Mouse (Mus musculus): ENCODE data around the gene Pdcd6ip. TPM values are rescaled to one million over a fixed set of nuclear protein-coding genes. Genes with fewer than 3 reads are reported as not detected.

The Pdcd6ip gene
- polyA plus RNA-seq, 1 experiment: 56.3 TPM

- TF ChIP-seq MAX (IDR thresholded peaks at IDR 0.05; ENCODE audit: low read depth): no peak
- no peak for TF ChIP-seq REST (IDR thresholded peaks at IDR 0.05; ENCODE audit: insufficient read depth, insufficient read length)
- TF ChIP-seq POLR2A (IDR thresholded peaks at IDR 0.05; ENCODE audit: insufficient read length, low read depth): no peak
- TF ChIP-seq E2F4 (IDR thresholded peaks at IDR 0.05; ENCODE audit: insufficient read depth): no peak
- TF ChIP-seq USF1 (IDR thresholded peaks at IDR 0.05; ENCODE audit: low read depth): no peak
- no peak for TF ChIP-seq SRF (IDR thresholded peaks at IDR 0.05; ENCODE audit: control insufficient read depth, insufficient read length, low read depth)
- TF ChIP-seq TCF3 (IDR thresholded peaks at IDR 0.05; ENCODE audit: insufficient read length, low read depth): no peak
- TF ChIP-seq CEBPB (IDR thresholded peaks at IDR 0.05; ENCODE audit: insufficient read depth, poor library complexity, severe bottlenecking): no peak
- TF ChIP-seq MYOG (IDR thresholded peaks at IDR 0.05; ENCODE audit: control insufficient read depth in 1 of 3, insufficient read depth in 1 of 3, insufficient read length in 2 of 3, low read depth in 2 of 3): no peak
- TF ChIP-seq TCF12 (IDR thresholded peaks at IDR 0.05; ENCODE audit: insufficient read depth, poor library complexity, severe bottlenecking): no peak
- TF ChIP-seq POLR2AphosphoS2 (IDR thresholded peaks at IDR 0.05; ENCODE audit: insufficient read length, low read depth): no peak
- TF ChIP-seq MYOD1 (IDR thresholded peaks at IDR 0.05; ENCODE audit: control insufficient read depth in 1 of 3, insufficient read length in 2 of 3, low read depth in 2 of 3): no peak
- Histone ChIP-seq H3K79me2 (ENCODE audit: control insufficient read depth, insufficient read depth) (no peaks in the 10 kb centered on the region), H3K27me3 (ENCODE audit: control insufficient read depth, insufficient read depth, insufficient read length) (no peaks in the 10 kb centered on the region), H3K36me3 (ENCODE audit: control insufficient read depth, insufficient read depth) (no peaks in the 10 kb centered on the region), H3K4me2 (ENCODE audit: low read depth) (no peak overlapping the region), H3K4me3 (no peak overlapping the region), H3ac (ENCODE audit: control insufficient read depth, insufficient read length) (no peak overlapping the region)
Observed at GRCm38 (mm10) chr9:113645837-113646169, 62.3 kb downstream of the Pdcd6ip start.

DNA sequence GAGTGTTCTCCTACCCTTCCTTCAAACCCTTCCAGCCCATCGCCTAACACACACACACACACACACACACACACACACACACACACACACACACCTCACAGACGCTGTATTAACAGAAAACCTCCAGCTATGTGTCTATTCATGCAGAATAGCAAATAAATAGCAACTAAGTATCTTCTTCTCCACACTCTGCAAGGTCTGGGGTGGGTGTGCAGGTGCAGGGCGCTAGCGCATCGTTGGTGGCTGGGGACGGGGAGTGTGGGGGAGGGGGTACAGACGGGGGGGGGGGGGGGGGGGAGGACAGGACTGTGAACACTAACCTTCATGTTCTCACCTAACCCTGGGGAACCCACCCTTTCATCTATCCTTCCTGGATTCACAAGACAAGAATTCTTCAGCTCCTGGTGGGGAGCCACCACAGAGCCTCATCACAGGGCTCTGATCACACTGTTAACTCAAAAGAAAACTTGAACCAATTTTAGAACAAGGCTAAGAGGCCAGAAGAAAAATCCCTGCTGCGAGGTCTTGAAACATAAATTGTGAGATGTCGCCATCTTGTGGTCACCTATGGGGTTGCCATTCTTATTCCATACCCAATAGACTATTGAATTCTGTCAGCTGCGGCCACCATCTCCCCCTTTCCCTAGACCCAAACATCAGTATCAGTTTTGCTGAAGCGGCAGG lies 62.8 kb downstream of the Pdcd6ip start:
- TF ChIP-seq CEBPB (IDR thresholded peaks at IDR 0.05; ENCODE audit: insufficient read depth, poor library complexity, severe bottlenecking): no peak
- no peak for TF ChIP-seq TCF3 (IDR thresholded peaks at IDR 0.05; ENCODE audit: insufficient read length, low read depth)
- H3K27me3 ChIP-seq (ENCODE audit: control insufficient read depth, insufficient read depth, insufficient read length): no peaks in the 10 kb centered on the region
- H3ac ChIP-seq (ENCODE audit: control insufficient read depth, insufficient read length): no peak overlapping the region
- H3K79me2 ChIP-seq (ENCODE audit: control insufficient read depth, insufficient read depth): no peaks in the 10 kb centered on the region
- H3K4me2 ChIP-seq (ENCODE audit: low read depth): no peak overlapping the region
- H3K36me3 ChIP-seq (ENCODE audit: control insufficient read depth, insufficient read depth): no peaks in the 10 kb centered on the region
- H3K4me3 ChIP-seq: no peak overlapping the region

GRCm38 (mm10) chr9:113644701-113645100 lies 63.4 kb downstream of the Pdcd6ip start:
- Histone ChIP-seq H3K36me3 (ENCODE audit: control insufficient read depth, insufficient read depth) (no peaks in the 10 kb centered on the region), H3K79me2 (ENCODE audit: control insufficient read depth, insufficient read depth) (no peaks in the 10 kb centered on the region), H3ac (ENCODE audit: control insufficient read depth, insufficient read length) (no peak overlapping the region), H3K4me2 (ENCODE audit: low read depth) (no peak overlapping the region), H3K27me3 (ENCODE audit: control insufficient read depth, insufficient read depth, insufficient read length) (no peaks in the 10 kb centered on the region), H3K4me3 (no peak overlapping the region)
- TF ChIP-seq USF1 (IDR thresholded peaks at IDR 0.05; ENCODE audit: low read depth) (no peak), MYOD1 (IDR thresholded peaks at IDR 0.05; ENCODE audit: control insufficient read depth in 1 of 3, insufficient read length in 2 of 3, low read depth in 2 of 3) (no peak), MYOG (IDR thresholded peaks at IDR 0.05; ENCODE audit: control insufficient read depth in 1 of 3, insufficient read depth in 1 of 3, insufficient read length in 2 of 3, low read depth in 2 of 3) (no peak), TCF12 (IDR thresholded peaks at IDR 0.05; ENCODE audit: insufficient read depth, poor library complexity, severe bottlenecking) (no peak), POLR2A (IDR thresholded peaks at IDR 0.05; ENCODE audit: insufficient read length, low read depth) (no peak), MAX (IDR thresholded peaks at IDR 0.05; ENCODE audit: low read depth) (no peak), TCF3 (IDR thresholded peaks at IDR 0.05; ENCODE audit: insufficient read length, low read depth) (no peak), POLR2AphosphoS2 (IDR thresholded peaks at IDR 0.05; ENCODE audit: insufficient read length, low read depth) (no peak), E2F4 (IDR thresholded peaks at IDR 0.05; ENCODE audit: insufficient read depth) (no peak), SRF (IDR thresholded peaks at IDR 0.05; ENCODE audit: control insufficient read depth, insufficient read length, low read depth) (no peak), CEBPB (IDR thresholded peaks at IDR 0.05; ENCODE audit: insufficient read depth, poor library complexity, severe bottlenecking) (no peak), REST (IDR thresholded peaks at IDR 0.05; ENCODE audit: insufficient read depth, insufficient read length) (no peak)

GRCm38 (mm10) chr9:113644076-113644475 lies 64.0 kb downstream of the Pdcd6ip start:
- Histone ChIP-seq H3K27me3 (ENCODE audit: control insufficient read depth, insufficient read depth, insufficient read length) (no peaks in the 10 kb centered on the region), H3K4me3 (no peak overlapping the region), H3K4me2 (ENCODE audit: low read depth) (no peak overlapping the region), H3K79me2 (ENCODE audit: control insufficient read depth, insufficient read depth) (no peaks in the 10 kb centered on the region), H3ac (ENCODE audit: control insufficient read depth, insufficient read length) (no peak overlapping the region), H3K36me3 (ENCODE audit: control insufficient read depth, insufficient read depth) (no peaks in the 10 kb centered on the region)
- TF ChIP-seq CEBPB (IDR thresholded peaks at IDR 0.05; ENCODE audit: insufficient read depth, poor library complexity, severe bottlenecking) (no peak), POLR2A (IDR thresholded peaks at IDR 0.05; ENCODE audit: insufficient read length, low read depth) (no peak), REST (IDR thresholded peaks at IDR 0.05; ENCODE audit: insufficient read depth, insufficient read length) (no peak), POLR2AphosphoS2 (IDR thresholded peaks at IDR 0.05; ENCODE audit: insufficient read length, low read depth) (no peak), SRF (IDR thresholded peaks at IDR 0.05; ENCODE audit: control insufficient read depth, insufficient read length, low read depth) (no peak), TCF3 (IDR thresholded peaks at IDR 0.05; ENCODE audit: insufficient read length, low read depth) (no peak), E2F4 (IDR thresholded peaks at IDR 0.05; ENCODE audit: insufficient read depth) (no peak), MYOD1 (IDR thresholded peaks at IDR 0.05; ENCODE audit: control insufficient read depth in 1 of 3, insufficient read length in 2 of 3, low read depth in 2 of 3) (no peak), USF1 (IDR thresholded peaks at IDR 0.05; ENCODE audit: low read depth) (no peak), TCF12 (IDR thresholded peaks at IDR 0.05; ENCODE audit: insufficient read depth, poor library complexity, severe bottlenecking) (no peak), MAX (IDR thresholded peaks at IDR 0.05; ENCODE audit: low read depth) (no peak), MYOG (IDR thresholded peaks at IDR 0.05; ENCODE audit: control insufficient read depth in 1 of 3, insufficient read depth in 1 of 3, insufficient read length in 2 of 3, low read depth in 2 of 3) (no peak)

DNA sequence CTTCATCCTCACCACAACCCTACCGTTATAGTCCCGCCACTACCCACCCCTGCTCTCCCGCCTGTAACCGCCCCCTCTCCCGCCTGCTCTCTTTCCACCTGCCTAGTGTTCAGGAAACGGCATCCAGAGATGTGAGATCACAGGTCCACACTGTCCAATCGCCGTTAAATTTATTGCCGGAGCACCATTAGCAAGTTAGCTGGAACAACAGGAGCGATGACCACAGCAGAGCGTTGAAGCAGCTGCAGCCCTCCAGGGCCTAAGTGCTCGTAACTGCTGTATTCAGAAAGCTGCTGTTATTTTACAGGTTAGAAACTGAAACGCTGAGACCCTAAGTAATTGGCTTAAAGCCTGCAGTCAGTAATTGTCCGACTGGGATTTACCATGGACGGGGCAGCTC lies 64.4 kb downstream of the Pdcd6ip start:
- Histone ChIP-seq H3K79me2 (ENCODE audit: control insufficient read depth, insufficient read depth) (no peaks in the 10 kb centered on the region), H3K36me3 (ENCODE audit: control insufficient read depth, insufficient read depth) (no peaks in the 10 kb centered on the region), H3K4me2 (ENCODE audit: low read depth) (no peak overlapping the region), H3K27me3 (ENCODE audit: control insufficient read depth, insufficient read depth, insufficient read length) (no peaks in the 10 kb centered on the region), H3ac (ENCODE audit: control insufficient read depth, insufficient read length) (no peak overlapping the region), H3K4me3 (no peak overlapping the region)
- TF ChIP-seq POLR2A (IDR thresholded peaks at IDR 0.05; ENCODE audit: insufficient read length, low read depth) (no peak), USF1 (IDR thresholded peaks at IDR 0.05; ENCODE audit: low read depth) (no peak), REST (IDR thresholded peaks at IDR 0.05; ENCODE audit: insufficient read depth, insufficient read length) (no peak), TCF3 (IDR thresholded peaks at IDR 0.05; ENCODE audit: insufficient read length, low read depth) (no peak), E2F4 (IDR thresholded peaks at IDR 0.05; ENCODE audit: insufficient read depth) (no peak), MYOG (IDR thresholded peaks at IDR 0.05; ENCODE audit: control insufficient read depth in 1 of 3, insufficient read depth in 1 of 3, insufficient read length in 2 of 3, low read depth in 2 of 3) (no peak), MYOD1 (IDR thresholded peaks at IDR 0.05; ENCODE audit: control insufficient read depth in 1 of 3, insufficient read length in 2 of 3, low read depth in 2 of 3) (no peak), CEBPB (IDR thresholded peaks at IDR 0.05; ENCODE audit: insufficient read depth, poor library complexity, severe bottlenecking) (no peak), TCF12 (IDR thresholded peaks at IDR 0.05; ENCODE audit: insufficient read depth, poor library complexity, severe bottlenecking) (no peak), SRF (IDR thresholded peaks at IDR 0.05; ENCODE audit: control insufficient read depth, insufficient read length, low read depth) (no peak), POLR2AphosphoS2 (IDR thresholded peaks at IDR 0.05; ENCODE audit: insufficient read length, low read depth) (no peak), MAX (IDR thresholded peaks at IDR 0.05; ENCODE audit: low read depth) (no peak)

Data from myocyte (in vitro differentiated cells).